Mouse (Mus musculus) testis, adult 2 months (tissue): Measurements from ENCODE around the gene Dnajc12.

Experiments used
- CTCF ChIP-seq: fragments of 200-500 bp; IDR thresholded peaks from 2 replicates; pipeline ENCODE4 v1.5.1; 2012; ENCODE audit warnings: low read depth, mild to moderate bottlenecking, inconsistent platforms, low read length, moderate library complexity; ENCODE audit not compliant: control insufficient read depth, insufficient read depth, insufficient replicate concordance
- POLR2A ChIP-seq: fragments of 200-500 bp; IDR thresholded peaks from 2 replicates; pipeline ENCODE4 v1.6.1; 2012; ENCODE audit warnings: low read depth, mild to moderate bottlenecking, inconsistent platforms, low read length, moderate library complexity; ENCODE audit not compliant: control insufficient read depth

- TF ChIP-seq CTCF (no peak), POLR2A (no peak)
Measured at GRCm38 (mm10) chr10:63438736-63439262, 56.6 kb downstream of the Dnajc12 start.
